Mouse (Mus musculus): ENCODE results near the gene Slc22a1. TPM values are rescaled to one million over a fixed set of nuclear protein-coding genes. Genes with fewer than 3 reads are reported as not detected.
A peak's percentile ranks its signal among the peaks of the same experiment; 100 is the strongest.

Gene Slc22a1
- total and polyA plus RNA-seq, 3 experiments: 0.03 TPM; not detected in 2

DNA sequence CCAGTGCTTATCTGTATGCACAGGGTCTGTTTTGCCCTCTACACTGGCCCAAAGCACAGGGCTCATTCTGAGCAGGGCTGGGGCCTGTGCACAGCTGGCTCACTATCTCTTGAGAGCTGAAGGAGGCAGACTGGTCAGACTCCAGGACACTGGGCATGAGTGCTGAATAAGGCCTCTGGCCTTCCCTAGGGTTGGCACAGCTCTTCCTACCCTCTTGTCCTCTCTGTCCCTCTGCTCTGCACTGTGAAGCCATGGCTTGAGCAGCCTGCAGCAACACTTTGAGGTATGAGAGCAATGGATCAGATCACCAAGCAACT lies 6.3 kb downstream of the Slc22a1 start:
- peak; percentile 43 for DNase-seq (ENCODE audit: low spot score)
- ATAC-seq (ENCODE audit: extremely low read depth, insufficient number of reproducible peaks, low FRiP score, poor library complexity, severe bottlenecking): peak; percentile 70
- H3K4me1 ChIP-seq (ENCODE audit: insufficient read depth, low read depth, low read length): peaks cover 66% of the 10 kb centered on the region

DNA sequence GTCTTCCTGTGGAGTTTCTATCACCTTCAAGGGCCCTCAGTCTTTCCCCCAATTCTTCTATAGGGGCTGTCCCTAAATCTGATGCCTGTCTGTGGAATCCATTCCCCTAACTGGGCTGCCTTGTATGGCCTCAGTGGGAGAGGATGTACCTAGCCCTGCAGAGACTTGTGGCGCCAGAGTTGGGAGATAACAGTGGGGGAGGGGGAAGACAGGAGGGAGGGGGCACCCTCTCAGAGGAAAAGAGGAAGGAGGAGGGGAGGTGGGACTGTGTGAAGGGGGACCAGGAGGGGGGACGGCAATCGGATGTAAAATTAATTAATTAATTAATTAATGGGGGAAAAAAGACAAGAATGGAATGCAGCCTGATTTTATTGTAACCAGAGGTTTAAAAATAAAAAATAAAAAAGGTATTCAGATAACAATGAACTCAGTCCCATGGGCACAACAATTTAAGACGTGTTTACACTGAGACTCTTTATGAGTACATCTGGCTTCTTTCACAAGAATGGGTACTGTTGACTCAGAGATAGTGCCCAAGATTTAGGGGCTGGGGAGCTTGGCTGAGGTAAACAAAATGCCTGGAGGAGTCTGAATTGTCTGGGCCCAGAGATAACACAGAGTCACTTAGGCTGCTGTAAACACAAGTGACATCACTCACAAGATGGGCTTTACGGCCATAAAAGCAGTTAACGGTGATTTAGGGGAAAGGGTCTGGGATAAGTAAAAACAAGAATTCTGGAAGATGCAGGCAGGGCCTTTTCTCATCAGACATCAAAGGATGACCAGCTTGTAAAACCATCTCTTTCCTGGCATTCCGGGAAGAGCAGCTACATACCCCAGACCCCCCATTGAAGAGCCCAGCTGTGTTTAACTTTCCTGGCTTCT lies 6.9 kb downstream of the Slc22a1 start:
- TF ChIP-seq CTCF (IDR thresholded peaks at IDR 0.05; ENCODE audit: low read depth, low read length) (no peak), POLR2AphosphoS5 (IDR thresholded peaks at IDR 0.05; ENCODE audit: insufficient replicate concordance, low read depth, low read length) (no peak), GATA2 (IDR thresholded peaks at IDR 0.05; ENCODE audit: borderline replicate concordance, low read depth, low read length) (no peak), TAL1 (conservative IDR thresholded peaks at IDR 0.05; ENCODE audit: low read depth, low read length) (peak; percentile 75), GATA1 (IDR thresholded peaks at IDR 0.05; ENCODE audit: borderline replicate concordance, low read length) (no peak)
- Histone ChIP-seq H3K27me3 (ENCODE audit: insufficient read depth, low read length) (peaks cover 44% of the 10 kb centered on the region), H3K4me3 (ENCODE audit: low read depth, low read length) (peak overlapping the region; percentile 17; the same call in 1 of the 2 replicates), H3K4me1 (ENCODE audit: insufficient read depth, low read depth, low read length) (peaks cover 62% of the 10 kb centered on the region), H3K36me3 (replicated peaks) (no peaks in the 10 kb centered on the region), H3K9me3 (replicated peaks) (no peaks in the 10 kb centered on the region)
- DNase-seq (ENCODE audit: low spot score): peak; percentile 30
- ATAC-seq (ENCODE audit: extremely low read depth, insufficient number of reproducible peaks, low FRiP score, poor library complexity, severe bottlenecking): peak; percentile 66

More for the DNA sequence above, 6.3 kb downstream of the Slc22a1 start:
- TF ChIP-seq CTCF (IDR thresholded peaks at IDR 0.05; ENCODE audit: low read depth, low read length): no peak
- H3K27me3 ChIP-seq (ENCODE audit: insufficient read depth, low read length): peaks cover 40% of the 10 kb centered on the region
- H3K4me3 ChIP-seq (ENCODE audit: low read depth, low read length): peak overlapping the region; percentile 17; the same call in 1 of the 2 replicates
- no peaks in the 10 kb centered on the region for H3K36me3 ChIP-seq (replicated peaks)
- no peaks in the 10 kb centered on the region for H3K9me3 ChIP-seq (replicated peaks)

- no peaks in the 10 kb centered on the region for H3K36me3 ChIP-seq (replicated peaks)
- no peaks in the 10 kb centered on the region for H3K9me3 ChIP-seq (replicated peaks)
- ATAC-seq (ENCODE audit: extremely low read depth, insufficient number of reproducible peaks, low FRiP score, poor library complexity, severe bottlenecking) (no peak), DNase-seq (ENCODE audit: low spot score) (no peak)
- TF ChIP-seq TAL1 (conservative IDR thresholded peaks at IDR 0.05; ENCODE audit: low read depth, low read length) (no peak), CTCF (IDR thresholded peaks at IDR 0.05; ENCODE audit: low read depth, low read length) (no peak), GATA2 (IDR thresholded peaks at IDR 0.05; ENCODE audit: borderline replicate concordance, low read depth, low read length) (no peak), GATA1 (IDR thresholded peaks at IDR 0.05; ENCODE audit: borderline replicate concordance, low read length) (no peak), POLR2AphosphoS5 (IDR thresholded peaks at IDR 0.05; ENCODE audit: insufficient replicate concordance, low read depth, low read length) (no peak)
- H3K4me1 ChIP-seq (ENCODE audit: insufficient read depth, low read depth, low read length): peaks cover 38% of the 10 kb centered on the region
- peaks cover 64% of the 10 kb centered on the region for H3K27me3 ChIP-seq (ENCODE audit: insufficient read depth, low read length)
- H3K4me3 ChIP-seq (ENCODE audit: low read depth, low read length): no peak overlapping the region
These were observed 11.5 kb downstream of the Slc22a1 start for GRCm38 (mm10) chr17:12664156-12664555.

DNA sequence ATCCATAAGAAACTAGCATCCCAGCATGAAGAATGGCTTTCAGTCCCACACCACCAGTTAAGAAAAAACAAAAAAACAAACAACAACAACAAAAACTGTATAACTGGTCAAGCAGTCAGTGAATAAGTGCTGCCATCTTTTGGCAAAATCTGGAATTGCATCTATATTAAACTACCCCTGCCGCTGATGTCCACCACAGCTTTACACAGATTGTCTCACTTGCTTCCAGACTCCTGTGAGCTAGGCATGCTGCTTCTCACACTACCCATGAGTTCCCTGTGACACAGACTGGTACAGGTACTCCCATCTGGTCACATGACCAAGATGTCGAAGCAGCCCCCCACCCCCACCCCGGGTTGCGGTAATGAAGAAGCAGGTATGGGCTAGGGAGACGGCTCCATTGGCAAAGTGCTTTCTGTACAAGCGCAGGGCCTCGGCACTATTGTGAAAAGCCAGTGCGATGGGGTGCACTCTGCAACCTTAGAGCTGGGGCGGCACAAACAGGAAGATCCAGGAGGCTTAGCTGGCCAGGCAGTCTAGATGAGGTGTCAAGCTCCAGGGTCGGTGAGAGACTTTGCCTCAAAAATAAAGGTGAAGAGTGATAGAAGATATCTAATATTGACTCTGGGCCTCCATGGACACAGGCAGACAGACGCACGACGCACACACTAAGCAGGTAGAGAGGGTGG lies 14.9 kb downstream of the Slc22a1 start:
- Histone ChIP-seq H3K4me3 (ENCODE audit: low read depth, low read length) (no peak overlapping the region), H3K27me3 (ENCODE audit: insufficient read depth, low read length) (peaks cover 79% of the 10 kb centered on the region), H3K9me3 (replicated peaks) (no peaks in the 10 kb centered on the region), H3K4me1 (ENCODE audit: insufficient read depth, low read depth, low read length) (peaks cover 11% of the 10 kb centered on the region; the same call in 1 of the 2 replicates), H3K36me3 (replicated peaks) (no peaks in the 10 kb centered on the region)
- DNase-seq (ENCODE audit: low spot score) (no peak), ATAC-seq (ENCODE audit: extremely low read depth, insufficient number of reproducible peaks, low FRiP score, poor library complexity, severe bottlenecking) (no peak)
- TF ChIP-seq CTCF (IDR thresholded peaks at IDR 0.05; ENCODE audit: low read depth, low read length) (no peak), POLR2AphosphoS5 (IDR thresholded peaks at IDR 0.05; ENCODE audit: insufficient replicate concordance, low read depth, low read length) (no peak), TAL1 (conservative IDR thresholded peaks at IDR 0.05; ENCODE audit: low read depth, low read length) (no peak), GATA2 (IDR thresholded peaks at IDR 0.05; ENCODE audit: borderline replicate concordance, low read depth, low read length) (no peak)

- DNase-seq (ENCODE audit: low spot score) (no peak), ATAC-seq (ENCODE audit: extremely low read depth, insufficient number of reproducible peaks, low FRiP score, poor library complexity, severe bottlenecking) (no peak)
- Histone ChIP-seq H3K4me3 (ENCODE audit: low read depth, low read length) (no peak overlapping the region), H3K4me1 (ENCODE audit: insufficient read depth, low read depth, low read length) (peaks cover 11% of the 10 kb centered on the region; the same call in 1 of the 2 replicates), H3K36me3 (replicated peaks) (no peaks in the 10 kb centered on the region), H3K9me3 (replicated peaks) (no peaks in the 10 kb centered on the region), H3K27me3 (ENCODE audit: insufficient read depth, low read length) (peaks cover 77% of the 10 kb centered on the region)
- TF ChIP-seq GATA2 (IDR thresholded peaks at IDR 0.05; ENCODE audit: borderline replicate concordance, low read depth, low read length) (no peak), POLR2AphosphoS5 (IDR thresholded peaks at IDR 0.05; ENCODE audit: insufficient replicate concordance, low read depth, low read length) (no peak), CTCF (IDR thresholded peaks at IDR 0.05; ENCODE audit: low read depth, low read length) (no peak), TAL1 (conservative IDR thresholded peaks at IDR 0.05; ENCODE audit: low read depth, low read length) (no peak), GATA1 (IDR thresholded peaks at IDR 0.05; ENCODE audit: borderline replicate concordance, low read length) (no peak)
These were observed 16.4 kb downstream of the Slc22a1 start for GRCm38 (mm10) chr17:12659233-12659632.

- Histone ChIP-seq H3K9me3 (replicated peaks) (no peaks in the 10 kb centered on the region), H3K4me1 (ENCODE audit: insufficient read depth, low read depth, low read length) (peaks cover 11% of the 10 kb centered on the region; the same call in 1 of the 2 replicates), H3K27me3 (ENCODE audit: insufficient read depth, low read length) (peaks cover 73% of the 10 kb centered on the region), H3K4me3 (ENCODE audit: low read depth, low read length) (no peak overlapping the region), H3K36me3 (replicated peaks) (no peaks in the 10 kb centered on the region)
- TF ChIP-seq GATA1 (IDR thresholded peaks at IDR 0.05; ENCODE audit: borderline replicate concordance, low read length) (no peak), POLR2AphosphoS5 (IDR thresholded peaks at IDR 0.05; ENCODE audit: insufficient replicate concordance, low read depth, low read length) (no peak), CTCF (IDR thresholded peaks at IDR 0.05; ENCODE audit: low read depth, low read length) (no peak), TAL1 (conservative IDR thresholded peaks at IDR 0.05; ENCODE audit: low read depth, low read length) (no peak), GATA2 (IDR thresholded peaks at IDR 0.05; ENCODE audit: borderline replicate concordance, low read depth, low read length) (no peak)
- ATAC-seq (ENCODE audit: extremely low read depth, insufficient number of reproducible peaks, low FRiP score, poor library complexity, severe bottlenecking): no peak
- no peak for DNase-seq (ENCODE audit: low spot score)
These were observed 16.8 kb downstream of the Slc22a1 start for GRCm38 (mm10) chr17:12658784-12659183.
